Mouse (Mus musculus) liver, adult (tissue): ENCODE measurements around the gene Cbfa2t2.

Experiments used
- GATA4 ChIP-seq: IDR thresholded peaks from 2 replicates; pipeline ENCODE4 v1.6.1; 2014; ENCODE audit warnings: mild to moderate bottlenecking, low read length; ENCODE audit not compliant: insufficient replicate concordance

Gene Cbfa2t2

GRCm38 (mm10) chr2:154436458-154437190, at the start of gene Cbfa2t2:
TSS of gene Cbfa2t2 (plus strand) at chr2:154436481.
- TF ChIP-seq GATA4 = no peak

- TF ChIP-seq GATA4 = no peak
Observed at GRCm38 (mm10) chr2:154390180-154390964, 45.9 kb upstream of the Cbfa2t2 start.

- TF ChIP-seq GATA4 = no peak
Observed at GRCm38 (mm10) chr2:154394602-154395001, 41.7 kb upstream of the Cbfa2t2 start.

GRCm38 (mm10) chr2:154396529-154396928, 39.8 kb upstream of the Cbfa2t2 start:
- TF ChIP-seq GATA4 = no peak

GRCm38 (mm10) chr2:154398267-154398666, 38.0 kb upstream of the Cbfa2t2 start:
- no peak for TF ChIP-seq GATA4

GRCm38 (mm10) chr2:154399325-154399724, 37.0 kb upstream of the Cbfa2t2 start:
- TF ChIP-seq GATA4 = no peak

- TF ChIP-seq GATA4 = no peak
Observed at GRCm38 (mm10) chr2:154401976-154402375, 34.3 kb upstream of the Cbfa2t2 start.

GRCm38 (mm10) chr2:154402811-154403210, 33.5 kb upstream of the Cbfa2t2 start:
- no peak for TF ChIP-seq GATA4

GRCm38 (mm10) chr2:154405447-154405994, 30.8 kb upstream of the Cbfa2t2 start:
- no peak for TF ChIP-seq GATA4

- TF ChIP-seq GATA4 = no peak
Observed at GRCm38 (mm10) chr2:154407063-154407642, 29.1 kb upstream of the Cbfa2t2 start.

- TF ChIP-seq GATA4 = no peak; the same call in 1 of the 2 replicates
Observed at GRCm38 (mm10) chr2:154407643-154408445, 28.4 kb upstream of the Cbfa2t2 start, which contains the start of gene Snta1. TSS of gene Snta1 (minus strand) at chr2:154408099.

- no peak for TF ChIP-seq GATA4
Observed at GRCm38 (mm10) chr2:154410355-154410754, 25.9 kb upstream of the Cbfa2t2 start.

GRCm38 (mm10) chr2:154412018-154412666, 24.1 kb upstream of the Cbfa2t2 start:
- no peak for TF ChIP-seq GATA4

- TF ChIP-seq GATA4 = no peak
Observed at GRCm38 (mm10) chr2:154417107-154417506, 19.2 kb upstream of the Cbfa2t2 start.
